Mouse (Mus musculus): ENCODE data around the gene Catip.

GRCm38 (mm10) chr1:74338013-74338412 lies 23.9 kb upstream of the Catip start:
- TF ChIP-seq POLR2A (IDR thresholded peaks at IDR 0.05; ENCODE audit: extremely low read depth, insufficient read depth, low read length) (no peak), CTCF (IDR thresholded peaks at IDR 0.05; ENCODE audit: extremely low read depth, insufficient read depth, low read length) (no peak)
